Mouse (Mus musculus) thymus, postnatal 4 days (tissue): ENCODE measurements around the gene Zmynd15.
"Not testable (repeated sequence)": the region's sequence is repeated elsewhere in the genome, so short reads cannot be mapped to it uniquely, and the experiment has no call there.

Experiments used
- DNase-seq: peaks from one replicate; pipeline ENCODE4 v3.0.0; 2021

The Zmynd15 gene

GRCm38 (mm10) chr11:70450926-70451325, 8.3 kb upstream of the Zmynd15 start:
- DNase-seq: no peak

- peak; percentile 94 for DNase-seq
Measured at GRCm38 (mm10) chr11:70451797-70452498, 7.3 kb upstream of the Zmynd15 start, which contains the start of gene Med11. Gene Med11 (plus strand): TSS chr11:70451919.

GRCm38 (mm10) chr11:70453261-70454044, 5.8 kb upstream of the Zmynd15 start:
- no peak for DNase-seq

GRCm38 (mm10) chr11:70459601-70460101, 418 bp downstream of the Zmynd15 start, which contains the start of gene Cxcl16:
Gene Cxcl16 (minus strand): TSS chr11:70459984.
- no peak for DNase-seq

GRCm38 (mm10) chr11:70463970-70464369, 4.7 kb downstream of the Zmynd15 start:
- DNase-seq: no peak

DNA sequence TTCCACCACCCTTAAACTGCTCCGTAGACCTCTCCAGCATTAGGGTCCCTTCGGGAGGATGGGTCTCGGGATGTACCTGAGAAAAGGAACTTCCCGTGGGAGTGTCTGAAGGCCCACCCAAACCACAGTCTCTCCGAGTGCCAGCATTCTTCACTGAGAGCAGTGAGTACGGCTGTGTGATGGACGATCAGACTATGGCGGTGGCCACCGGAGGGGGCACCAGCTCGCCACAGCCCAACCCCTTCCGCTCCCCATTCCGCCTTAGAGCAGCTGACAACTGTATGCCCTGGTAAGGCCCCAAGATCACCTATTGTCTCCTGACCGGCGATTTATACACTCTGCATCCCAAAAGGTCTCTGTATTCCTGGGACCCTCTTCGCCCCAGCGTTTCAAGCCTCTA, 6.0 kb downstream of the Zmynd15 start:
- DNase-seq: no peak

GRCm38 (mm10) chr11:70465824-70466223, 6.6 kb downstream of the Zmynd15 start:
- DNase-seq: no peak

GRCm38 (mm10) chr11:70467902-70468619, 8.8 kb downstream of the Zmynd15 start:
- no peak for DNase-seq

DNA sequence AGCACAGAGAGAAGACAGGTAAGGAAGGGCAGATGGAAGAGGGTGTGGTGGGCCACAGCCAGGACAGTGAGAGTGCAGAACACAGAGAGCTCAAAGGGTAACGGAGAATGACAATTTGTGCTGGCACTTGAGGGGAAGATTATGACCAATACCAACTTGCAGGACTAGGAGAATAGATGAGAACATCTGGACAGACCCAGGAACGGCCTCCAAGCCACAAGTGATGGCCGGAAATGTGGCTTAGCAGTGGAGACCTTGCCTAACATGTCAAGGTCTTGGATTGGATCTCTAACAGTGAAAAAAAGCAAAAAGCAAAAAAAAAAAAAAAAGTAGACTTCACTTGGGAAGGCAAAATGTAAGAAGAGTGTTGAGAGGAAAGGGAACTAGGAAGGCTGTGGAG, 10.5 kb downstream of the Zmynd15 start:
- DNase-seq: no peak

DNA sequence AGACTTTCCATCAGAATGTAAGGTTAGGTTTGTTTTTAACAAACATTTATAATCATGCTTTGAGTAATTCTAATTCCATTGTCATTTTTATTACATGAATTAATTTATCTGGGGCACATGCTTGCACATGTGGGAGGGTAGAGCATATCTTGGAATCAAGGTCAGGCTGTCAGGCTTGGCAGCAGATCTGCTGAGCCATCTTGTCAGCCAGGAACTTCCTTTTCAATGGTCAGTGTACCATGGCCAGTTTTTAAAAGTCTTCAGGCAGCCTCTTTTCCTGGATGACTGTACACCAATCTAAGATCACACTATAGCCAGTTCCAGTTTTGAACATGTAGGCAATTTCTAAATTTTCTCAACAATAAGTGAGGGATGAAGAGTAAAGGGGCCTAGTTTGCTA, 13.5 kb downstream of the Zmynd15 start:
- DNase-seq: no peak

- DNase-seq: not testable (repeated sequence)
Measured at GRCm38 (mm10) chr11:70473291-70473690, 14.1 kb downstream of the Zmynd15 start.

- DNase-seq: no peak
Measured at GRCm38 (mm10) chr11:70474872-70475534, 15.8 kb downstream of the Zmynd15 start.

DNA sequence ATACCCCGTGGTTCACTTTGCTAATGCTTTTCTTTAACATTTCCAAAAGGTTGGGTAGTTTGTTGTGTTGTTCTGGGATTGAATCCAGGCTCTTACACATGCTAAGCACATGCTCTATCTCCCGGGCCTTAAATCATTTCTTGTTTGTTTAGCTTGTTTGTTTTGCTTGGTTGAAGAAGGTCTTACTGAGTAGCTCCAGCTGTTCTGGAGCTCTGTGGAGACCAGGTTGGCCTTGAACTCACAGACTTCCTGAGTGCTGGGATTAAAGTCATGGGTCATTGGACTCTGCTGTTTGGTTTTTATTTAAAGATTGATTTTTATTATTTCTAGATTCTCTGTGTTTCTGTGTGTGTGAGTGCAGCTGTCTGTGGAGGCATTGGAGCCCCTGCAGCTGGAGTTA, 26.3 kb downstream of the Zmynd15 start:
- no peak for DNase-seq

DNA sequence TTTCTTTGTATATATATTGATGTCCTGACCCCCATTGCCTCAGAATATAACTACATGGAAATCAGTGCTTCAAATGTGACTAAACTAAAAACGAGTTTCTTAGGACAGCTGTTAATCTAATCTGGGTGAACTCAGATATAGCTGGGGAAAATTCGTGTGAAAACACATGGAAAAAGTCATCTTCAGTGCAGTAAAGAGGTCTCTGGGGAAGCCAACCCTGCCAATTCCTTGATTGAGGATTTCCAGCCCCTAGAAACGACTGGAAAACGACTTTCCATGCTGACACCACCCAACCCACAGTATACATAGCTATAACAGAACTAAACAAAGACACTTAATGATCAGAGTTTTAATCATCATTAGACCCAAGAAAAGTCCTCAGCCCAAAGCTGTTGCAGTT, 28.6 kb downstream of the Zmynd15 start:
- no peak for DNase-seq

GRCm38 (mm10) chr11:70489138-70489537, 29.9 kb downstream of the Zmynd15 start:
- DNase-seq: no peak

DNA sequence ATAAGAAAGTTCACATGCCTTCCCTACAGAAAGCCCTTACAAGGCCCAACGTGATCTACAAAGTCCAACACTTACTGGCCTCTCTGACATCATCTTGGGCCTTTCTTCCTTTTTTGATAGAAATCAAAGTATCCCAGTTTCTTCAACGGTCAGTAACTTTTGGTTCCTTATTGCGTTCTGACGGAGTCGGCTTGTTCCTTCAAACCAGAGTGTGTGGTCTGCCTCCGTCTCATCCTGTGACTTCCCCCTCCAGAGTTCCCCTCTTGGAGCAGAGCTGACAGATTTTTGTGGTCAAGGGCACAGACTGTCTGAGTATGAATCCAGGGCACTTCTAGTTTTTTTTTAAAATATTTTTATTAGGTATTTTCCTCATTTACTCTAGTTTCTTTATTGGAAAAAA, 30.5 kb downstream of the Zmynd15 start:
- no peak for DNase-seq

- DNase-seq: no peak
Measured at GRCm38 (mm10) chr11:70499566-70500475, 40.6 kb downstream of the Zmynd15 start.

- no peak for DNase-seq
Measured at GRCm38 (mm10) chr11:70500476-70500812, 41.2 kb downstream of the Zmynd15 start.

- no peak for DNase-seq
Measured at GRCm38 (mm10) chr11:70502018-70502417, 42.8 kb downstream of the Zmynd15 start.

- peak; percentile 44 for DNase-seq
Measured at GRCm38 (mm10) chr11:70504970-70505369, 45.7 kb downstream of the Zmynd15 start, which contains the start of gene Tm4sf5. Gene Tm4sf5 (plus strand): TSS chr11:70505244.

DNA sequence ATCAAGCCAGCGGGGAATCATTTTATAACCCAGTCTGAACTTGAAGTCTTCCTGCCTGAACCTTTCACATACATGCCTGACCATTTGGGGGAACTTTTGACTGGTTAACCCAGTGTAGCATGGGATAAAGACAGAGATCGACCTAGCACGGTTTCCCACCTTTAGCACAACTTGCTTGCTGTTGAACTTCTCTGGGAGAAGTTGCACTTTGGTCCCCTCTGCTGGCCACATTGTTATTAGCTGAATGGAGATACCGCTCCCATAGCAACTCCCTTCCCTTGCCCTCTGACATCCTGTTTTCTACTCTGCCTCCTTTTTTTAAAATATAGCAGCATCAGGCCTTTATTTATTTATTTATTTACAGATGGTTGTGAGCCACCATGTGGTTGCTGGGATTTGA, 47.2 kb downstream of the Zmynd15 start:
- peak; percentile 90 for DNase-seq
